Mouse (Mus musculus): Measurements from ENCODE around the gene Trp53rkb.

GRCm38 (mm10) chr2:166791738-166792137, 593 bp upstream of the Trp53rkb start:
- no peak for TF ChIP-seq POLR2A (IDR thresholded peaks at IDR 0.05; ENCODE audit: insufficient read depth, low read length)
- peak; percentile 75 for TF ChIP-seq CTCF (IDR thresholded peaks at IDR 0.05; ENCODE audit: low read depth, low read length)

Data from ES-Bruce4 (cell line).